Mouse (Mus musculus): ENCODE results near the gene Smarcc1.
A peak's percentile ranks its signal among the peaks of the same experiment; 100 is the strongest.
"Not testable (repeated sequence)": the region's sequence is repeated elsewhere in the genome, so short reads cannot be mapped to it uniquely, and the experiment has no call there.

Gene Smarcc1

GRCm38 (mm10) chr9:110116977-110117778 is at the start of gene Smarcc1:
Gene Smarcc1 (plus strand): TSS chr9:110117708.
- DNase-seq (ENCODE audit: low spot score), result peak; percentile 78

DNA sequence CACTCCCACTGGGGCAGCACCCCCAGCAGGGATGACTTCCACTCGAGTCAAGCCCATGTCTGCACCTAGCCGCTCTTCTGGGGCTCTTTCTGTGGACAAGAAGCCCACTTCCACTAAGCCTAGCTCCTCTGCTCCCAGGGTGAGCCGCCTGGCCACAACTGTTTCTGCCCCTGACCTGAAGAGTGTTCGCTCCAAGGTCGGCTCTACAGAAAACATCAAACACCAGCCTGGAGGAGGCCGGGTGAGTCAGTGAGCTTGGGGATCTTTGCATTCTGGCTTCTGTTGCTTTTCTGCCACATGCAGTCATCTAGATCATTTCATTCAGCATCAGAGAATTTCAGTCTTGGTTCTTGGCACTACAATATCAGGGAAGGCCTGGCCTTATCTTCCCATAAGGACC is 48.8 kb upstream of the Smarcc1 start:
- DNase-seq (ENCODE audit: low spot score), result no peak

DNA sequence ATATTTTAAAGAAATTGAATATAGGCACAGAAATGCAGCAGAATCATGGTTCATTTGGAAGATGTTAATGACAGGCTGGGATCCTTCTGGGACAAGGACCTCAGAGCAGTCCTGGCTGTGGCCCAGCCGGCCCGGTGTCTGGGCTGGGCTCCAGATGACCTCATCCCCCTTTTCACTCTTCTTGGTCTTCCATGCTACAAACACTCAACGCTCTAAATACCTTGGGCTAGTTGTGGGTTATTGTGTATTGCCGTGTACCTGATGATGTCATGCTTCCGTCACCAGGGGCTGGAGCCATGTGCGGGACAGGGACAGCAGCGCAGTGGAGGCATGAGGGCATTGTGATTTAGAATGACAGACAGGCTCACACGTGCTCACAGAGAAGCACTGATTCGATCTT is 47.1 kb upstream of the Smarcc1 start:
- DNase-seq (ENCODE audit: low spot score), result no peak

DNA sequence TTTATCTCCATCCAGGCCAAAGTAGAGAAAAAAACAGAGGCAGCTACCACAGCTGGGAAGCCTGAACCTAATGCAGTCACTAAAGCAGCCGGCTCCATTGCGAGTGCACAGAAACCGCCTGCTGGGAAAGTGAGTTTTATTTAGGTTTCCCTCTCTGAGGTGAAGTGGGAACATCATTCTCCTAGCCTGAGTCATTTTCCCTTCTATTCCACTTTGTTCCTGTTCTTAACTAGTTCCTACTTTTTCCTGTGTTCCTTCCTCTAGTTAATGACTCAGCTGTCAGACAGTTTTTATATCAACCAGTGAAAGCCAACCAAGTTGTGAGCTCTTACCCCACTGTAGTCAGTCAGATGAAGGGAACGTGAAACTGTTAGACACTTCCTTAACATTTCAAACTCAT is 46.5 kb upstream of the Smarcc1 start:
- DNase-seq (ENCODE audit: low spot score), result no peak

GRCm38 (mm10) chr9:110071843-110072242 is 45.7 kb upstream of the Smarcc1 start:
- peak; percentile 66 for DNase-seq (ENCODE audit: low spot score)

GRCm38 (mm10) chr9:110076468-110076867 is 41.0 kb upstream of the Smarcc1 start:
- DNase-seq (ENCODE audit: low spot score), result not testable (repeated sequence)

DNA sequence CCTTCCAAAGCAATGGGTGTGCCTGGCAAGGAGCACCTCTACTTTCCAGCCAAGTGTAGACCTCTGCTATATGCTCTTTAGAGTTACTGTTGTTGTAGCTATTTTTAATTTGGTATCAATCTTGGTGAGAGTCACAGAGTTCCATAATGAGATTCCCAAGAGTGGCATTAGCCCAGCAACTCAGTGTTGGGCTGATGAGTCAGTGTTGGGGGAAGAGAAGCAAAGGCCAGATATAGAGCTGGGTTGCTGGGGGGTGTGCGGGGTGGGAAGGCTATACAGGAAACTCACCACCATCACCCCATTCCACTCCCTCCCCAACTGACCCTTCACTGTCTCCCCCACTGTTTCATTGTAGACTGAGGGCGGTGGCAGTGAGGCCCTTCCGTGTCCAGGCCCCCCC is 36.4 kb upstream of the Smarcc1 start:
- DNase-seq (ENCODE audit: low spot score), result no peak

DNA sequence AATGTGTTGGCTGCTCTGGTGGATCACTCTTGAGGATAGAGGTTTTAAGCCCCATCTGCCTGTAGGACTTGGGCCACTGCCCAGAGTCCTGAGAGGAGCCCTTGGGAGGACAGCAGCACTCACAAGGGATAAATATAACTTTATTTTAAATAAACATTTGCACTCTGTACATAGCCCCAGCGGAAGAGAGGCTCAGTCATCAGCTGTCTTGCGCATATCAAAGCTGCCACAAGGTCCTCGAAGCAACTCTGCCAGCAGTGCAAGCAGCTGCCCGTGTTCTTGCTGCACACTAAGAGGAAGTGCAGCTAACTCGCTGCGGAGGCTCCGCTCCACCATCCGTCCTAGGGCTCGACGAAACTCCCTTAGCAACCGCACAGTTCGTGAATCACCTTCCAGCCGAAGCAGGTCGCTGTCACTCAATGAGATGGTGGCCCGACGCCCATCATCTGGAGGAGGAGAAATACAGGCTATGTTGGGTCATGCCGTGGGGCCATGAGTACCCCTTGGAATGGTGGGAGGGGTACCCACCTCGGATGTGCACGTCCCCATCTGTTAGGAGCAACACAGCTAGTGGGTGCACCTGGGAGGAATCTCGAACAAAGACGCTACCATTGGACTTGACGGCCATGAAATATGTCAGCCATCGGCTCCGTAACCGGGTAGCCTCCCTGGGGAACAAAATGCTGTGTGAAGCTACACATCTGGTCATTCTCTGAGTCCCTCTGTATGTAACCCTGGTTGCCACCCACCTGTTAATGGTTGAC is 33.1 kb upstream of the Smarcc1 start:
- DNase-seq (ENCODE audit: low spot score), result no peak

GRCm38 (mm10) chr9:110085693-110086092 is 31.8 kb upstream of the Smarcc1 start:
- no peak for DNase-seq (ENCODE audit: low spot score)

GRCm38 (mm10) chr9:110093303-110093702 is 24.2 kb upstream of the Smarcc1 start:
- DNase-seq (ENCODE audit: low spot score), result no peak

DNA sequence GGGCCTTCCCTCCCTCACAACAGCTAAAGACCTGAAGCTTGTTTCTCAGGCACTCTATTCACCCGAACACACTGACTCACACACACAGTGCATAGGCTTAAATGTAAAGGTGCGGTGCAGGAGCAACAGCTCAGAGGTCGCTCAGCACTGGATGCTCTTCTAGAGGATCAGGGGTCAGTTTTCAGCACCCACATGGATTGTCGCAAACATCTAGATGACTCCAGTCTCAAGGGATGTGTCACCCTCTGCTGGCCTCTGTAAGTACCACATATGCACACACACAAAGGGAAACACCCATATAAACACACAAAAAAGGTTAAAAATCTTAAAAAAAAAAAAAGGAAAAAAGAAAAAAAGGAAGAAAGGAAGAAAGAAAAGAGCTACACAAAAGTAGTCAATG is 22.7 kb upstream of the Smarcc1 start:
- no peak for DNase-seq (ENCODE audit: low spot score)

- no peak for DNase-seq (ENCODE audit: low spot score)
These were observed 19.7 kb upstream of the Smarcc1 start for GRCm38 (mm10) chr9:110097791-110098190.

DNA sequence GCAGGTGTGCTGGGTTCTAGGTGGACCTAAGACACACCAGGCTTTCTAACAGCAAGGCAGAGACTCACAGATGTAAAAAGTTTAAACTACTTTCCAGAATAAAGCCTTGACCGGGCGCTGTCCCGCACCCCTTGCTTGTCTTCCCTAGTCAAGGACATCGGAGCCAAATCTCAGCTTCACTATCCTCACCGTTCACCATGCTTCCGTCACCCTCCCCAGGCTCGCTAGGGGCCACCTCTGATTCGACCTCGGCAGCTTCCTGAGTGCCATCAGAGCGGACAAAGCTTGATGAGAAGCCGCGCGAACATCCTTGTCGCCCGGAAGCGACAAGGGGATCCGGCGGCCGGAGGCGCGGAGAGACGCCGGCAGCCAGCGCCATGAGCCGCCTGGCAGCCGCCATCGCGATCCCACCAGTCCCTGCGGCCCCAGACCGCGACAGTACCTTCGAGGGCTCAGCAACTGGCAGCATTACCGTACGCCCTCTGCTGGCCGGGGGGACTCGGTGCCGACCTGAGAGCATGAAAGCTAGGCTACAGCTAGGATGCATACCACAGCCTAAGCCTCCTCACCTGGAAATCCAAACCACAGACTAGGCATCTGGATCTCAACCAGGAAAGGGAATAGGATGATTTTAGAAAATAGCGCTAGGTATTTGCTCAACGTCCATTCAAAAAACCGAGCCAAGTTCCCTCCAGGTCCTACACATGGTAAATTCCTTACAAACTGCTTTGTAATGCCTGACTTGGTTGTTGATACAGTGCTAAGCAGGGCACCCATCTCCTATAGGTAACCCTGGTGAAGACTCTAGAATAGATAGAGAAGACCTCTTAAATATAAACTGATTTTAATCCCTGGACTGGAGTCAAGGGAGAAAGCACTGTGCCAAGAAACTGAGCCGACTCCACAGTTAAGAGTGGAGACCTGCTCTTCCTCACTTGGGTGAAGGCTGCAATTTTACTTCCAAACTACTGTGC is 16.6 kb upstream of the Smarcc1 start:
- peak; percentile 89 for DNase-seq (ENCODE audit: low spot score)

DNA sequence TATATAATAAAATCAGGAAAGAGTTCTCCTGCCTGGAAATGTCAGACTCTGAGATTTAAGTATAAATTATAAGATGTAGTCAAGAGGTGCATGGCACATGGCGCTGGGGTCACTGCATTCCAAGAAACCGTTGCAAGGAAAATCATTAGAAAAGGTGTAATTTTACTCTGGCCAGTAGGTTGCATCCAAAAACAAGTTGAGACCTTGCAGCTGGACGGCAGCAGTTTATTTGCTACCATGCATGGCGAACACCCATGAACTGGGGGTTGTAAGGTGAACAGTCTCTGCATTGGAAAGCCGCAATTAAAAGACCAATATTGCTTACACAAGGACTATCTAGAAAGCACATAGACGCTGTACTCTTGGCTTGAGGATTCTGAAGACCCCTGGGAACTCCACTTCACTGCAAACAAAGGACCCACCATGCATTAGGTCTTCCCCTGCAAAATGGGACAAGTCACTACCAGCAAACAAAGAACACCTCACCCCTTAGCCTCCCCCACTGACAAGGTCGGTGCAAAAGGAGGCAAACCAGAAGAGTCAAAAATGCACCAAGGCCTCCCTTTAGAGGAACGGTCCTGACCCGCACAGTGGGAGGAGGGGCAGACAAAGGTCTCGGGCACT is 1.0 kb upstream of the Smarcc1 start:
- no peak for DNase-seq (ENCODE audit: low spot score)

- DNase-seq (ENCODE audit: low spot score), result no peak
These were observed 251 bp downstream of the Smarcc1 start, which contains the start of gene Dhx30 for GRCm38 (mm10) chr9:110117779-110118139. Gene Dhx30 (minus strand): TSS chr9:110117830.

- no peak for DNase-seq (ENCODE audit: low spot score)
These were observed 741 bp downstream of the Smarcc1 start for GRCm38 (mm10) chr9:110118249-110118648.

DNA sequence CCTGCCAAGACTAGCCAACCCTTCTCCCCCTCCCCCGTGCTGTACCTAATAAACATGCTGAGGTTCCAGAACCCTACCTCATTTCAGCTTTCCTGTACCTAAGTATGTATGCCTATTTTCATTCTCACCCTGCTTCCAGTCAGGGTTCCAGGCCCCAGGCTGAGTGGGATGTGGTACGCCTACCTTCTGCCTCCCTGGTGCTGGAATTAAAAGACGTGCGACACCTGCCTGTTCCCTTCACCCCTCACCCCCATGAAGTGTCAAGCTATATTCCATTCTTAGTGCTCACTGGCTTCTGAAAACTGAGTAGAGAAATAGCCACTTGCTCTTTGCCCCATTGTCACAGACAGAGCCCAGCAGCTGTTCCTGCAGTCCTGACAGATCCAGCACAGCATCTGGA is 3.9 kb downstream of the Smarcc1 start:
- DNase-seq (ENCODE audit: low spot score), result no peak

DNA sequence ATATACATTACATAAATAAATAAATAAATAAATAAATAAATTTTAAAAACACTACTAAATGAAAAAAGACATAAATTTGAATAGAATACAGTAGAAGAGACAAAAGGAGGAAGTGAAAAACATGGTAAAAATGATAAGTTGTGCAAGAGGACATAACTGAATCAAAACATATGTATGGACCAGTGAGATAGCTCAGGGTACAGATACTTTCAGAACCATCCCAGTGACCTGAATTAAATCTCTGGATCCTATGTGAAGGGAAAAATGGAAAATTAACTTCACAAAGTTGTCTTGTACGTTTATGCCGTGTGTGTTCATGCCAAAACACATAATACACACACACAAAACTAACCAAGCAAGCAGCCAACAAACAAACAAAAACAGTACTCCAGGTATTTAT is 5.8 kb downstream of the Smarcc1 start:
- no peak for DNase-seq (ENCODE audit: low spot score)

DNA sequence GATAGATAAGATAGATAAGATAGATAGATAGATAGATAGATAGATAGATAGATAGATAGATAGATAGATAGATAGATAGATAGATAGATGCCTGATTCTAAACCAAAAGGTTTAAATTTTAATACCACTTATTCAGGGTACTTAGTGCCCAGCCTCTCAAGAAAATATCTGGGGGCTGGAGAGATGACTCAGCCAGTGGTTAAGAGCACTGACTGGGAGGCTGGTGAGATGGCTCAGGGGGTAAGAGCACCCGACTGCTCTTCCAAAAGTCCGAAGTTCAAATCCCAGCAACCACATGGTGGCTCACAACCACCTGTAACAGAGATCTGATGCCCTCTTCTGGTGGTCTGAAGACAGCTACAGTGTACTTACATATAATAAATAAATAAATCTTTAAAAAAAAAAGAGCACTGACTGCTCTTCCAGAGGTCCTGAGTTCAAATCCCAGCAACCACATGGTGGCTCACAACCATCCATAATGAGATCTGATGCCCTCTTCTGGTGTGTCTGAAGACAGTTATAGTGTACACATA is 6.6 kb downstream of the Smarcc1 start:
- not testable (repeated sequence) for DNase-seq (ENCODE audit: low spot score)

- DNase-seq (ENCODE audit: low spot score), result no peak
These were observed 13.5 kb downstream of the Smarcc1 start for GRCm38 (mm10) chr9:110130896-110131524.

All from ovary, postnatal 14 days (tissue).